Mouse (Mus musculus) E14TG2a.4 (cell line): Measurements from ENCODE around the gene Far1.

Source experiments
- CTCF ChIP-seq: conservative IDR thresholded peaks from 2 replicates; pipeline ENCODE4 v1.5.1; 2014; ENCODE audit warnings: low read length
- NANOG ChIP-seq: IDR thresholded peaks from 2 replicates; pipeline ENCODE4 v1.6.1; 2014; ENCODE audit warnings: borderline replicate concordance, low read length, mixed read lengths

- no peak for TF ChIP-seq CTCF
- TF ChIP-seq NANOG, result no peak
Measured at GRCm38 (mm10) chr7:113505047-113505446, 8.6 kb upstream of the Far1 start.
